Mouse (Mus musculus) heart, adult 2 months (tissue): ENCODE measurements at regions not wholly inside any gene's neighbourhood (a gene's known extent, or its start where the extent isn't known, plus 50 kb on each side); places are given as distances from the start of the nearest gene placed in this dataset.

ENCODE experiments used
- CTCF ChIP-seq: fragments of 200-600 bp; IDR thresholded peaks from 2 replicates; pipeline ENCODE4 v1.8.1; 2022; ENCODE audit warnings: antibody characterized with exemption, mild to moderate bottlenecking, moderate library complexity
- EP300 ChIP-seq: fragments of 200-500 bp; IDR thresholded peaks from 2 replicates; pipeline ENCODE4 v1.6.1; 2011; ENCODE audit warnings: low read depth, low read length, control low read depth; ENCODE audit not compliant: insufficient read depth
- POLR2A ChIP-seq: fragments of 200-500 bp; IDR thresholded peaks from 2 replicates; pipeline ENCODE4 v1.6.1; 2011; ENCODE audit warnings: mild to moderate bottlenecking, low read depth, low read length, control low read depth; ENCODE audit not compliant: insufficient read depth

DNA sequence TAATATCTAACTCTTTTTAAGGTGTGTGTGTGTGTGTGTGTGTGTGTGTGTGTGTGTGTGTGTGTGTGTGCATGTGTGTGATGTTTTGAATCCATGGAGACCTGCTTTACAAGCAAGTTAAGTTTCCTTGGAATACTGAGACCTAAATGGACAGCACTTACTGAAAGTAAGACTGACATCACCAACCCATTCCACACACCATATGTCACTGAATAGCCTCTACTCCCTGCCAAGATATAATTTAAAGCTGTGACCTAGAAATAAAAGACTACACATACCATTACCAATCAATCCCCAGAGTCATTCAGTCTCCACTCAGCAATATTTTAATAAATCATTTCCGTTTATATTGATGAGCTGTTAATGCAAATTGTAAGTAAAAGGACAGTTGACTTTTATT, 536.2 kb upstream of the Tmprss15 start:
- TF ChIP-seq CTCF, result no peak
- TF ChIP-seq POLR2A, result no peak
- no peak for TF ChIP-seq EP300
